Mouse (Mus musculus) ES-Bruce4 (cell line): ENCODE measurements around the gene Plpp3.

Source experiments
- CTCF ChIP-seq: IDR thresholded peaks from one replicate; pipeline ENCODE4 v1.8.1; 2011; ENCODE audit warnings: low read depth, low read length
- POLR2A ChIP-seq: IDR thresholded peaks from one replicate; pipeline ENCODE4 v1.8.1; 2011; ENCODE audit warnings: low read length; ENCODE audit not compliant: insufficient read depth

- TF ChIP-seq CTCF (no peak), POLR2A (no peak)
These were observed 73.0 kb downstream of the Plpp3 start for GRCm38 (mm10) chr4:105230127-105230526.
